8 mouse cellular contexts compared by ENCODE assay signal in genomic region chr11:97985727-97986677, GRCm38 (mm10). TPM values are rescaled to one million over a fixed set of nuclear protein-coding genes. Genes with fewer than 3 reads are reported as not detected.
DNase-seq lines count a peak whose midpoint lies in the region; ATAC-seq lines count a peak whose summit lies in the region.

Gene Plxdc1, minus strand, starts transcription at chr11:97986444.

- no peaks in the 10 kb centered on the region for H3K9me3 ChIP-seq in midbrain, embryonic 11.5 days (ENCODE audit: control insufficient read depth, low read length)

- ATAC-seq in granulocyte monocyte progenitor cell, adult 5-6 weeks (replicated peaks; ENCODE audit: poor library complexity, severe bottlenecking): 0 out of 2 replicates have a peak, but pooled peaks have one; percentile 10
- no peak for ATAC-seq in midbrain, embryonic 11.5 days (ENCODE audit: low FRiP score)

- peak within 1 kb of the TSS; percentile 85 for H3K4me3 ChIP-seq in midbrain, embryonic 11.5 days (ENCODE audit: low read depth, low read length)

- WGBS in midbrain, embryonic 11.5 days: 2% methylated on average over 62 of the region's 74 CpGs

- H3K27me3 ChIP-seq in midbrain, embryonic 11.5 days (ENCODE audit: control insufficient read depth, insufficient read depth, low read length): peaks cover 27% of the 10 kb centered on the region

- H3K4me2 ChIP-seq in midbrain, embryonic 11.5 days: peak within 1 kb of the TSS; percentile 83

- H3K27ac ChIP-seq in midbrain, embryonic 11.5 days (ENCODE audit: low read depth, low read length): no peak within 1 kb of the TSS

- peak in 1 of 2 experiments; percentile 35 for DNase-seq in left cerebral cortex, adult 8-10 months (ENCODE audit: low spot score in 2 of 2)
- DNase-seq in left cerebral cortex, adult 9 months (ENCODE audit: low spot score in 2 of 2): no peak
- DNase-seq in adrenal gland, postnatal 25 days: peak; percentile 80
- DNase-seq in kidney, postnatal 14 days: peak; percentile 51
- peak; percentile 92 for DNase-seq in midbrain, embryonic 11.5 days (ENCODE audit: low spot score, missing footprints)
- DNase-seq in thymus, postnatal 0 days (ENCODE audit: low spot score): peak; percentile 57
- no peak for DNase-seq in T-cell, adult 2 months (ENCODE audit: low spot score)

- H3K4me1 ChIP-seq in midbrain, embryonic 11.5 days (ENCODE audit: control insufficient read depth, insufficient read depth, low read length): peaks cover 13% of the 10 kb centered on the region

- no peaks in the 10 kb centered on the region for H3K36me3 ChIP-seq in midbrain, embryonic 11.5 days (ENCODE audit: control insufficient read depth, insufficient read depth, low read length)

- peak within 1 kb of the TSS; percentile 52 for H3K9ac ChIP-seq in midbrain, embryonic 11.5 days (ENCODE audit: low read length)

RNA-seq across cellular contexts. Expression of gene Plxdc1, which starts in this region (rescaled TPM):
- total RNA-seq in left cerebral cortex, adult 8-10 months (2022): 10 to 100 TPM; 41.2 to 46.2 (median 43.9) TPM
- 13.4 and 20.9 TPM in 2 replicates for total RNA-seq in adrenal gland, postnatal 25 days (2021)
- total RNA-seq in granulocyte monocyte progenitor cell, adult 5-6 weeks (2014; fragmentation: Nextera tagmentation): 3.1 and 3.2 TPM in 2 replicates
- 1.6 and 3.9 TPM in 2 replicates for total RNA-seq in granulocyte monocyte progenitor cell, adult 5-6 weeks (2017)
- 0.14 TPM in 1 of 2 replicates, not detected in the other for polyA plus RNA-seq in midbrain, embryonic 11.5 days (2014; fragmentation: Nextera tagmentation; extraction: Ambion mirVana)
- polyA plus RNA-seq in thymus, postnatal 0 days (2015; fragmentation: Nextera tagmentation; extraction: Ambion mirVana): 36.6 and 42.0 TPM in 2 replicates

Comparison
In these comparisons a context has a peak if more than half of its experiments do, and no peak if none do; other contexts are left out.
1. RNA of gene Plxdc1 (polyA plus RNA-seq): 36.6 to 42.0 TPM in thymus, postnatal 0 days; 0.14 TPM in midbrain, embryonic 11.5 days; every median in the first group is over 10 times any median in the second.
2. Peak in DNase-seq, H3K4me3 ChIP-seq, H3K9ac ChIP-seq and H3K4me2 ChIP-seq in midbrain, embryonic 11.5 days; RNA of the gene not detected or under 1 TPM.
3. DNase-seq: peak in adrenal gland, postnatal 25 days (single experiment), kidney, postnatal 14 days (single experiment) and thymus, postnatal 0 days (single experiment); none in left cerebral cortex, adult 9 months (0 of 2) and T-cell, adult 2 months (single experiment).